Comparison of ENCODE assay signal across 8 mouse cellular contexts in the genomic region with DNA sequence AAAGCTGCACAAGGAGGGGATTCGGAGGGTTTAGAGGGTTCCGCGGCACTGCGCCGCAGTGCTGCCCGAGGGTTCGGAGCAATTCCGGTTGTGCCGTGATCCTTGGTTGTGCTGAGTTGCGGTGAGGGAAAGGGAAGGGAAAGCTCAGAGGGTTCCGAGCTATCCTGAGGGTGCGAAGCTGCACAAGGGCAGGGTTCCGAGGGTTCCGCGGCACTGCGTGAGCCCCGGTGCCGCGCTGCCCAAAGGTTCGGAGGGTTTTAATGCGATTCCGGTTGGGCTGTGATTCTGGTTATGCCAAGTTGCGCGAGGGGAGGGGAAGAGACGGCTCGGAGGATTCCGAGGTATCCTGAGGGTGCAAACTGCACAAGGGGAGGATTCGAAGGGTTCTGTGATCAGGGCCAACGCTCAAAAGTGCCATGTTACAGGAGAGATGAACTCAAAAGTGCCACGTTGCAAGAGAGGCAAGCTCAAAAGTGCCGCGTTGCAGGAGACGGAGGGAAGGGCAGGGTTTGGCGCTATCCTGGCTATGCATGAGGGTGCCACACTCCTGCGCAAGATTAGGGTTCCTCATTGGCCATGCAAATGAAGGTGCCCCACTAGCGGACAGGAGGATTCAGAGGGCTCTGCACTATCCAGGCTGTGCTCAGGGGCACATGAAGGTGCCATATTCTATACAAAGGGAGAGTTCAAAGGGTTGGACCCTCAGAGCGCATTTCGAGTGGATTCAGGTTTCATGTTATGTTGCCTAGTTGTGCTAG. TPM values are rescaled to one million over a fixed set of nuclear protein-coding genes. Genes with fewer than 3 reads are reported as not detected.
DNase-seq lines count a peak whose midpoint lies in the region; ATAC-seq and TF ChIP-seq lines count a peak whose summit lies in the region.

No protein-coding gene starts in this region.

- no peak for TF ChIP-seq RAD21 in CH12.LX (IDR thresholded peaks at IDR 0.05; ENCODE audit: low read depth, low read length)

- H3K79me2 ChIP-seq in CH12.LX (replicated peaks; ENCODE audit: control insufficient read depth, extremely low read depth, insufficient read depth, poor library complexity, severe bottlenecking) (peaks cover 42% of the 10 kb centered on the region), myocyte (ENCODE audit: control insufficient read depth, insufficient read depth) (peaks cover 9% of the 10 kb centered on the region)

- no peak overlapping the region for H3K27ac ChIP-seq in CH12.LX (ENCODE audit: insufficient read depth, low read depth)
- H3K27ac ChIP-seq in embryonic facial prominence, embryonic 13.5 days: peak overlapping the region; percentile 88
- peak overlapping the region; percentile 84 for H3K27ac ChIP-seq in kidney, postnatal 0 days

- dilution Hi-C loops in CH12.LX (cut with MboI; ENCODE audit: extremely low pct_ligation_motif_present, extremely low pct_unique_long_range_greater_than_20kb, low sequenced_read_pairs): no loop called here

- H3K9ac ChIP-seq in CH12.LX (ENCODE audit: insufficient read depth, low read depth): peak overlapping the region; percentile 54
- peak overlapping the region; percentile 78 for H3K9ac ChIP-seq in embryonic facial prominence, embryonic 13.5 days
- peak overlapping the region; percentile 65 for H3K9ac ChIP-seq in kidney, postnatal 0 days (ENCODE audit: low read depth, low read length)

- TF ChIP-seq CTCF in CH12.LX (conservative IDR thresholded peaks at IDR 0.05 in 1 of 2, IDR thresholded peaks at IDR 0.05 in 1 of 2; ENCODE audit: low read depth in 2 of 2, low read length in 2 of 2): no peak
- TF ChIP-seq CTCF in kidney, postnatal 0 days (IDR thresholded peaks at IDR 0.05; ENCODE audit: low read depth): no peak

- H3K27me3 ChIP-seq in erythroblast, embryonic 14.5 days (ENCODE audit: control insufficient read depth): peaks cover 11% of the 10 kb centered on the region
- H3K27me3 ChIP-seq in CH12.LX (replicated peaks) (no peaks in the 10 kb centered on the region), myocyte (ENCODE audit: control insufficient read depth, insufficient read depth, insufficient read length) (no peaks in the 10 kb centered on the region)
- H3K27me3 ChIP-seq in embryonic facial prominence, embryonic 13.5 days: no peaks in the 10 kb centered on the region
- no peaks in the 10 kb centered on the region for H3K27me3 ChIP-seq in kidney, postnatal 0 days (ENCODE audit: insufficient read depth, low read length)

- H3K4me3 ChIP-seq in erythroblast, embryonic 14.5 days (replicated peaks): peak overlapping the region; percentile 60
- H3K4me3 ChIP-seq in CH12.LX (replicated peaks in 1 of 3; ENCODE audit: low read depth in 2 of 3, low read length in 2 of 3, poor library complexity in 1 of 3) (peak overlapping the region; percentile 67 to 82 (median 70)), myocyte (peak overlapping the region; percentile 26)
- peak overlapping the region; percentile 58 for H3K4me3 ChIP-seq in embryonic facial prominence, embryonic 13.5 days
- H3K4me3 ChIP-seq in kidney, postnatal 0 days (replicated peaks; ENCODE audit: low read depth, low read length): peak overlapping the region; percentile 56

- peaks cover 17% of the 10 kb centered on the region for H3K9me3 ChIP-seq in erythroblast, embryonic 14.5 days (ENCODE audit: control insufficient read depth, low read length)
- H3K9me3 ChIP-seq in CH12.LX (replicated peaks; ENCODE audit: low read length): peaks cover 16% of the 10 kb centered on the region
- H3K9me3 ChIP-seq in embryonic facial prominence, embryonic 13.5 days: peaks cover 33% of the 10 kb centered on the region
- no peaks in the 10 kb centered on the region; the same call in 1 of the 2 replicates for H3K9me3 ChIP-seq in kidney, postnatal 0 days (replicated peaks; ENCODE audit: low read length)

- ATAC-seq in erythroblast, adult 5-6 weeks (replicated peaks; ENCODE audit: low FRiP score, poor library complexity, severe bottlenecking): no peak
- no peak for ATAC-seq in embryonic facial prominence, embryonic 13.5 days (ENCODE audit: insufficient number of reproducible peaks, insufficient read depth, low FRiP score, low TSS enrichment, low read depth)
- ATAC-seq in kidney, postnatal 0 days (replicated peaks; ENCODE audit: low FRiP score, low read depth): 0 out of 2 replicates have a peak, but pooled peaks have one; percentile 14

- no peak for TF ChIP-seq EP300 in CH12.LX (IDR thresholded peaks at IDR 0.05; ENCODE audit: low read length)

- 45% methylated on average over 38 of the region's 38 CpGs for WGBS in embryonic facial prominence, embryonic 13.5 days
- WGBS in kidney, postnatal 0 days: 45% methylated on average over 38 of the region's 38 CpGs

- no peak for TF ChIP-seq POLR2A in CH12.LX (IDR thresholded peaks at IDR 0.05; ENCODE audit: low read depth, low read length)
- TF ChIP-seq POLR2A in myocyte (IDR thresholded peaks at IDR 0.05; ENCODE audit: insufficient read length, low read depth): no peak

- H3K4me2 ChIP-seq in CH12.LX (ENCODE audit: insufficient read depth, low read depth, poor library complexity, severe bottlenecking) (peak overlapping the region; percentile 13; the same call in 1 of the 2 replicates), myocyte (ENCODE audit: low read depth) (peak overlapping the region; percentile 38)
- peak overlapping the region; percentile 62 for H3K4me2 ChIP-seq in embryonic facial prominence, embryonic 13.5 days
- peak overlapping the region; percentile 49 for H3K4me2 ChIP-seq in kidney, postnatal 0 days (ENCODE audit: low read length)

- no peak for DNase-seq in CH12.LX (ENCODE audit: extremely low read depth)
- no peak for DNase-seq in kidney, postnatal 0 days (ENCODE audit: low spot score)
- DNase-seq in right cerebral cortex, postnatal 4 days: no peak
- DNase-seq in adipocyte (ENCODE audit: low spot score): no peak

- peaks cover 55% of the 10 kb centered on the region for H3K4me1 ChIP-seq in erythroblast, embryonic 14.5 days (ENCODE audit: control insufficient read depth)
- peaks cover 14 to 61% of the 10 kb centered on the region in 2 experiments; a peak in 3 of 4 replicates for H3K4me1 ChIP-seq in CH12.LX (ENCODE audit: control insufficient read depth in 1 of 2, insufficient read depth in 2 of 2)
- H3K4me1 ChIP-seq in embryonic facial prominence, embryonic 13.5 days: peaks cover 34% of the 10 kb centered on the region
- peaks cover 14% of the 10 kb centered on the region; the same call in 1 of the 2 replicates for H3K4me1 ChIP-seq in kidney, postnatal 0 days (replicated peaks; ENCODE audit: insufficient read depth, low read length)

- H3ac ChIP-seq in myocyte (ENCODE audit: control insufficient read depth, insufficient read length): no peak overlapping the region

- peaks cover 45% of the 10 kb centered on the region for H3K36me3 ChIP-seq in erythroblast, embryonic 14.5 days (ENCODE audit: control insufficient read depth)
- peaks cover 19 to 79% of the 10 kb centered on the region in 2 experiments for H3K36me3 ChIP-seq in CH12.LX (replicated peaks in 1 of 2; ENCODE audit: control insufficient read depth in 1 of 2, insufficient read depth in 1 of 2, low read length in 1 of 2)
- peaks cover 90% of the 10 kb centered on the region for H3K36me3 ChIP-seq in embryonic facial prominence, embryonic 13.5 days
- peaks cover 38% of the 10 kb centered on the region for H3K36me3 ChIP-seq in kidney, postnatal 0 days (ENCODE audit: insufficient read depth, low read length)
- no peaks in the 10 kb centered on the region for H3K36me3 ChIP-seq in myocyte (ENCODE audit: control insufficient read depth, insufficient read depth)

- in situ Hi-C loops in CH12.LX (cut with MboI; ENCODE audit: low pct_ligation_motif_present, low pct_unique_long_range_greater_than_20kb, low sequenced_read_pairs): no loop called here

TF ChIP-seq in CH12.LX, 34 proteins besides CTCF, POLR2A, EP300 and RAD21:
- TF ChIP-seq ZNF384 (IDR thresholded peaks at IDR 0.05; ENCODE audit: low read depth, low read length) (no peak), RCOR1 (conservative IDR thresholded peaks at IDR 0.05; ENCODE audit: low read depth, low read length) (no peak), NRF1 (IDR thresholded peaks at IDR 0.05; ENCODE audit: low read depth, low read length) (no peak), CHD2 (IDR thresholded peaks at IDR 0.05; ENCODE audit: low read length) (no peak), PAX5 (IDR thresholded peaks at IDR 0.05; ENCODE audit: low read length) (no peak), MAZ (IDR thresholded peaks at IDR 0.05; ENCODE audit: low read depth, low read length) (no peak), E2F4 (IDR thresholded peaks at IDR 0.05; ENCODE audit: insufficient replicate concordance, low read depth, low read length) (no peak), USF1 (IDR thresholded peaks at IDR 0.05; ENCODE audit: low read depth, low read length) (no peak), SIN3A (IDR thresholded peaks at IDR 0.05; ENCODE audit: low read length) (no peak), MXI1 (IDR thresholded peaks at IDR 0.05; ENCODE audit: low read depth, low read length) (no peak), HCFC1 (IDR thresholded peaks at IDR 0.05; ENCODE audit: low read depth, low read length) (no peak)

TF ChIP-seq in myocyte, 11 proteins besides CTCF, POLR2A, EP300 and RAD21:
- TF ChIP-seq REST (IDR thresholded peaks at IDR 0.05; ENCODE audit: insufficient read depth, insufficient read length): no peak
- TF ChIP-seq MYOD1 (IDR thresholded peaks at IDR 0.05; ENCODE audit: control insufficient read depth in 1 of 3, insufficient read length in 2 of 3, low read depth in 2 of 3): no peak
- no peak for TF ChIP-seq USF1 (IDR thresholded peaks at IDR 0.05; ENCODE audit: low read depth)
- TF ChIP-seq CEBPB (IDR thresholded peaks at IDR 0.05; ENCODE audit: insufficient read depth, poor library complexity, severe bottlenecking): no peak
- TF ChIP-seq E2F4 (IDR thresholded peaks at IDR 0.05; ENCODE audit: insufficient read depth): no peak
- no peak for TF ChIP-seq POLR2AphosphoS2 (IDR thresholded peaks at IDR 0.05; ENCODE audit: insufficient read length, low read depth)
- no peak for TF ChIP-seq TCF12 (IDR thresholded peaks at IDR 0.05; ENCODE audit: insufficient read depth, poor library complexity, severe bottlenecking)

RNA-seq across cellular contexts. Expression of gene Igf2r, which starts 27.1 kb away (rescaled TPM):
- 0.21 and 0.26 TPM in 2 replicates for polyA plus RNA-seq in erythroblast, embryonic 14.5 days (2012)
- total RNA-seq in erythroblast, adult 5-6 weeks (2015; ENCODE audit: low replicate concordance): 0.96 and 3.3 TPM in 2 replicates
- total RNA-seq in erythroblast, adult 5-6 weeks (2017; ENCODE audit: low replicate concordance): 4.9 TPM in 2 replicates
- total RNA-seq in CH12.LX (2012; rRNA removed): 57.5 and 61.8 TPM in 2 replicates
- 25.6 and 27.8 TPM in 2 replicates for total RNA-seq in CH12.LX (2014; rRNA removed)
- polyA plus RNA-seq in CH12.LX (2012; ENCODE audit: insufficient read length, low read depth): 32.3 and 34.6 TPM in 2 replicates
- polyA plus RNA-seq in embryonic facial prominence, embryonic 13.5 days (2015; fragmentation: Nextera tagmentation; extraction: Ambion mirVana): 27.9 and 35.4 TPM in 2 replicates
- polyA plus RNA-seq in kidney, postnatal 0 days (2015; fragmentation: Nextera tagmentation; extraction: Ambion mirVana): 16.1 and 16.7 TPM in 2 replicates
- 21.6 TPM for polyA plus RNA-seq in myocyte (2012; fragmentation: generic; extraction: Trizol)

Comparison
In these comparisons a context has a peak if more than half of its experiments do, and no peak if none do; other contexts are left out.
1. RNA of gene Igf2r, which starts 27.1 kb away (polyA plus RNA-seq): 32.3 to 34.6 TPM in CH12.LX, 27.9 to 35.4 TPM in embryonic facial prominence, embryonic 13.5 days, 21.6 TPM in myocyte (single experiment) and 16.1 to 16.7 TPM in kidney, postnatal 0 days; 0.21 to 0.26 TPM in erythroblast, embryonic 14.5 days; every median in the first group is over 10 times any median in the second.
2. Peak in every context shown above with its lines, with median percentiles within 50 percentile points of each other: H3K4me3 ChIP-seq, H3K4me2 ChIP-seq and H3K9ac ChIP-seq.